In genomic region chr7:3184394-3184793, GRCm38 (mm10) we compare ENCODE assay signal across 14 mouse cellular contexts. TPM values are rescaled to one million over a fixed set of nuclear protein-coding genes. Genes with fewer than 3 reads are reported as not detected.
A peak's percentile ranks its signal among the peaks of the same experiment; 100 is the strongest.
DNase-seq lines count a peak whose midpoint lies in the region; ATAC-seq and TF ChIP-seq lines count a peak whose summit lies in the region.
"Had no signal": no experiment of that assay in that cellular context is flagged by ENCODE, and none has a peak within 500 bp of the region (broad histone marks: within the 10 kb centered on the region; RNA-seq: fewer than 3 reads in every experiment).

No protein-coding gene starts in this region.

- 43% methylated on average over 4 of the region's 4 CpGs for WGBS in intestine, postnatal 0 days
- 39% methylated on average over 4 of the region's 4 CpGs for WGBS in intestine, embryonic 15.5 days

- no peak overlapping the region for H3K4me3 ChIP-seq in intestine, postnatal 0 days (ENCODE audit: low read depth, low read length)
- no peak overlapping the region for H3K4me3 ChIP-seq in intestine, embryonic 15.5 days (replicated peaks)
- H3K4me3 ChIP-seq: myocyte had no signal

- no peak overlapping the region for H3K4me2 ChIP-seq in intestine, postnatal 0 days (replicated peaks; ENCODE audit: low read depth)
- H3K4me2 ChIP-seq in intestine, embryonic 15.5 days (replicated peaks), result no peak overlapping the region

- peak; percentile 35 for DNase-seq in retina, embryonic 14.5 days (ENCODE audit: low spot score)
- DNase-seq in retina, postnatal 1 day, result no peak
- peak; percentile 36 for DNase-seq in embryo, embryonic 10.5 days (ENCODE audit: low spot score)
- no peak for DNase-seq in frontal cortex, postnatal 10 days (ENCODE audit: low spot score in 2 of 2)
- no peak for DNase-seq in layer of hippocampus, adult 18-20 months (ENCODE audit: low spot score in 2 of 2)
- DNase-seq in layer of hippocampus, postnatal 25 days (ENCODE audit: extremely low spot score in 1 of 2, low spot score in 1 of 2), result no peak
- DNase-seq: gastrocnemius, postnatal 36 days; heart, postnatal 4 days; right cerebral cortex, postnatal 4 days had no signal

- no peak overlapping the region for H3K9ac ChIP-seq in intestine, postnatal 0 days (ENCODE audit: low read depth, low read length)
- no peak overlapping the region for H3K9ac ChIP-seq in intestine, embryonic 15.5 days

- no peaks in the 10 kb centered on the region for H3K27me3 ChIP-seq in intestine, postnatal 0 days (replicated peaks; ENCODE audit: control insufficient read depth, insufficient read depth, low read length)
- no peaks in the 10 kb centered on the region for H3K27me3 ChIP-seq in intestine, embryonic 15.5 days (replicated peaks)

- H3K9me3 ChIP-seq in intestine, postnatal 0 days (ENCODE audit: control insufficient read depth), result no peaks in the 10 kb centered on the region
- no peaks in the 10 kb centered on the region for H3K9me3 ChIP-seq in intestine, embryonic 15.5 days

- no peak overlapping the region for H3K27ac ChIP-seq in intestine, postnatal 0 days (ENCODE audit: low read depth, low read length)
- H3K27ac ChIP-seq in intestine, embryonic 15.5 days, result no peak overlapping the region

- no peaks in the 10 kb centered on the region for H3K4me1 ChIP-seq in intestine, postnatal 0 days (replicated peaks; ENCODE audit: control insufficient read depth, insufficient read depth, low read length)
- H3K4me1 ChIP-seq in intestine, embryonic 15.5 days (replicated peaks), result no peaks in the 10 kb centered on the region

- no peak for ATAC-seq in intestine, postnatal 0 days
- ATAC-seq in intestine, embryonic 15.5 days, result no peak

- peak; percentile 71 for TF ChIP-seq CTCF in intestine, postnatal 0 days (IDR thresholded peaks at IDR 0.05; ENCODE audit: low read depth)

- no peaks in the 10 kb centered on the region for H3K36me3 ChIP-seq in intestine, postnatal 0 days (ENCODE audit: control insufficient read depth, insufficient read depth)
- no peaks in the 10 kb centered on the region for H3K36me3 ChIP-seq in intestine, embryonic 15.5 days

RNA-seq across cellular contexts. Expression of gene AU018091, which starts 15.4 kb away (rescaled TPM):
- polyA plus RNA-seq in intestine, postnatal 0 days (2015; fragmentation: Nextera tagmentation; extraction: Ambion mirVana), result not detected in 2 replicates
- not detected in 2 replicates for polyA plus RNA-seq in intestine, embryonic 15.5 days (2015; fragmentation: Nextera tagmentation; extraction: Ambion mirVana)
- not detected for total RNA-seq in layer of hippocampus, adult 18-20 months (2021)
- not detected for total RNA-seq in layer of hippocampus, postnatal 25 days (2021)
- total RNA-seq: gastrocnemius, postnatal 36 days; heart, postnatal 4 days; layer of hippocampus, postnatal 14 days had no signal
- polyA plus RNA-seq: lung, embryonic 16.5 days had no signal

Comparison
In these comparisons a context has a peak if more than half of its experiments do, and no peak if none do; other contexts are left out.
1. DNase-seq: peak in retina, embryonic 14.5 days (single experiment) and embryo, embryonic 10.5 days (single experiment); none in retina, postnatal 1 day (single experiment), frontal cortex, postnatal 10 days (0 of 2), layer of hippocampus, adult 18-20 months (0 of 2) and layer of hippocampus, postnatal 25 days (0 of 2).